Mouse (Mus musculus): Measurements from ENCODE around the gene Hmga2. TPM values are rescaled to one million over a fixed set of nuclear protein-coding genes. Genes with fewer than 3 reads are reported as not detected.

Hmga2 gene
- polyA plus RNA-seq, 1 experiment from 2014 or later = 28.3 TPM

- ATAC-seq (replicated peaks; ENCODE audit: low FRiP score) = no peak
- Histone ChIP-seq H3K4me3 (replicated peaks) (no peak overlapping the region), H3K4me2 (no peak overlapping the region), H3K9ac (no peak overlapping the region), H3K9me3 (replicated peaks) (no peaks in the 10 kb centered on the region), H3K27ac (no peak overlapping the region), H3K36me3 (peaks cover 23% of the 10 kb centered on the region), H3K27me3 (no peaks in the 10 kb centered on the region), H3K4me1 (peaks cover 62% of the 10 kb centered on the region)
- WGBS = 68% methylated on average over 5 of the region's 5 CpGs
These were observed 73.3 kb downstream of the Hmga2 start for GRCm38 (mm10) chr10:120402966-120403365.

- H3K9ac ChIP-seq = no peak overlapping the region
- no peaks in the 10 kb centered on the region for H3K27me3 ChIP-seq
- H3K27ac ChIP-seq = peak overlapping the region; percentile 35; the same call in 1 of the 2 replicates
- H3K4me1 ChIP-seq = peaks cover 62% of the 10 kb centered on the region
- H3K4me2 ChIP-seq = no peak overlapping the region
- H3K9me3 ChIP-seq (replicated peaks) = no peaks in the 10 kb centered on the region
- no peak overlapping the region for H3K4me3 ChIP-seq (replicated peaks)
- peaks cover 26% of the 10 kb centered on the region for H3K36me3 ChIP-seq
- no peak for ATAC-seq (replicated peaks; ENCODE audit: low FRiP score)
- 66% methylated on average over 8 of the region's 8 CpGs for WGBS
These were observed 74.5 kb downstream of the Hmga2 start for GRCm38 (mm10) chr10:120401787-120402186.

- Histone ChIP-seq H3K4me2 (peak overlapping the region; percentile 28), H3K9ac (no peak overlapping the region), H3K9me3 (replicated peaks) (no peaks in the 10 kb centered on the region), H3K4me3 (replicated peaks) (no peak overlapping the region), H3K36me3 (peaks cover 26% of the 10 kb centered on the region), H3K27me3 (no peaks in the 10 kb centered on the region), H3K4me1 (peaks cover 69% of the 10 kb centered on the region), H3K27ac (peak overlapping the region; percentile 80)
- WGBS = 44% methylated on average over 9 of the region's 9 CpGs
- ATAC-seq (replicated peaks; ENCODE audit: low FRiP score) = no peak
These were observed 76.3 kb downstream of the Hmga2 start for GRCm38 (mm10) chr10:120399846-120400510.

GRCm38 (mm10) chr10:120398745-120399144 is 77.5 kb downstream of the Hmga2 start:
- Histone ChIP-seq H3K36me3 (peaks cover 19% of the 10 kb centered on the region; the same call in 1 of the 2 replicates), H3K4me2 (no peak overlapping the region), H3K9me3 (replicated peaks) (no peaks in the 10 kb centered on the region), H3K9ac (no peak overlapping the region), H3K4me1 (peaks cover 74% of the 10 kb centered on the region), H3K27ac (peak overlapping the region; percentile 24), H3K4me3 (replicated peaks) (no peak overlapping the region), H3K27me3 (no peaks in the 10 kb centered on the region)
- ATAC-seq (replicated peaks; ENCODE audit: low FRiP score) = 0 out of 2 replicates have a peak, but pooled peaks have one; percentile 17
- 31% methylated on average over 6 of the region's 6 CpGs for WGBS

GRCm38 (mm10) chr10:120397211-120397631 is 79.0 kb downstream of the Hmga2 start:
- Histone ChIP-seq H3K9me3 (replicated peaks) (no peaks in the 10 kb centered on the region), H3K9ac (no peak overlapping the region), H3K27ac (peak overlapping the region; percentile 48; the same call in 1 of the 2 replicates), H3K4me1 (peaks cover 81% of the 10 kb centered on the region), H3K27me3 (no peaks in the 10 kb centered on the region), H3K4me2 (no peak overlapping the region), H3K4me3 (replicated peaks) (no peak overlapping the region), H3K36me3 (peaks cover 6% of the 10 kb centered on the region; the same call in 1 of the 2 replicates)
- WGBS = 61% methylated on average over 17 of the region's 17 CpGs
- no peak for ATAC-seq (replicated peaks; ENCODE audit: low FRiP score)

GRCm38 (mm10) chr10:120395550-120395949 is 80.7 kb downstream of the Hmga2 start:
- no peak overlapping the region for H3K4me3 ChIP-seq (replicated peaks)
- H3K4me2 ChIP-seq = no peak overlapping the region
- H3K27me3 ChIP-seq = no peaks in the 10 kb centered on the region
- ATAC-seq (replicated peaks; ENCODE audit: low FRiP score) = no peak
- H3K9me3 ChIP-seq (replicated peaks) = no peaks in the 10 kb centered on the region
- H3K9ac ChIP-seq = no peak overlapping the region
- H3K4me1 ChIP-seq = peaks cover 86% of the 10 kb centered on the region
- 56% methylated on average over 6 of the region's 6 CpGs for WGBS
- H3K27ac ChIP-seq = 0 out of 2 replicates have a peak overlapping the region, but pooled peaks have one; percentile 37
- H3K36me3 ChIP-seq = peaks cover 6% of the 10 kb centered on the region; the same call in 1 of the 2 replicates

- Histone ChIP-seq H3K27ac (no peak overlapping the region), H3K27me3 (no peaks in the 10 kb centered on the region), H3K4me3 (replicated peaks) (no peak overlapping the region), H3K9ac (no peak overlapping the region), H3K4me2 (no peak overlapping the region), H3K9me3 (replicated peaks) (no peaks in the 10 kb centered on the region), H3K36me3 (peaks cover 6% of the 10 kb centered on the region; the same call in 1 of the 2 replicates), H3K4me1 (peaks cover 86% of the 10 kb centered on the region)
- ATAC-seq (replicated peaks; ENCODE audit: low FRiP score) = no peak
- 76% methylated on average over 9 of the region's 9 CpGs for WGBS
These were observed 81.5 kb downstream of the Hmga2 start for GRCm38 (mm10) chr10:120394740-120395139.

- 24% methylated on average over 14 of the region's 14 CpGs for WGBS
- Histone ChIP-seq H3K4me3 (replicated peaks) (no peak overlapping the region), H3K36me3 (no peaks in the 10 kb centered on the region), H3K4me2 (peak overlapping the region; percentile 47), H3K27me3 (no peaks in the 10 kb centered on the region), H3K4me1 (peaks cover 85% of the 10 kb centered on the region), H3K9me3 (replicated peaks) (no peaks in the 10 kb centered on the region), H3K27ac (peak overlapping the region; percentile 85), H3K9ac (no peak overlapping the region)
- ATAC-seq (replicated peaks; ENCODE audit: low FRiP score) = no peak; the same call in 1 of the 2 replicates
These were observed 84.1 kb downstream of the Hmga2 start for GRCm38 (mm10) chr10:120391971-120392716.

- Histone ChIP-seq H3K27me3 (no peaks in the 10 kb centered on the region), H3K36me3 (no peaks in the 10 kb centered on the region), H3K4me2 (peak overlapping the region; percentile 47), H3K9ac (no peak overlapping the region), H3K4me1 (peaks cover 85% of the 10 kb centered on the region), H3K4me3 (replicated peaks) (peak overlapping the region; percentile 11), H3K9me3 (replicated peaks) (no peaks in the 10 kb centered on the region), H3K27ac (peak overlapping the region; percentile 85)
- peak; percentile 44; the same call in 1 of the 2 replicates for ATAC-seq (replicated peaks; ENCODE audit: low FRiP score)
- 12% methylated on average over 28 of the region's 28 CpGs for WGBS
These were observed 85.1 kb downstream of the Hmga2 start for GRCm38 (mm10) chr10:120390912-120391835.

- WGBS = 27% methylated on average over 6 of the region's 6 CpGs
- Histone ChIP-seq H3K27me3 (no peaks in the 10 kb centered on the region), H3K4me1 (peaks cover 93% of the 10 kb centered on the region), H3K9me3 (replicated peaks) (no peaks in the 10 kb centered on the region), H3K27ac (peak overlapping the region; percentile 85), H3K9ac (no peak overlapping the region), H3K36me3 (no peaks in the 10 kb centered on the region), H3K4me2 (peak overlapping the region; percentile 47), H3K4me3 (replicated peaks) (no peak overlapping the region)
- ATAC-seq (replicated peaks; ENCODE audit: low FRiP score) = no peak
These were observed 86.6 kb downstream of the Hmga2 start for GRCm38 (mm10) chr10:120389707-120390106.

- Histone ChIP-seq H3K27me3 (no peaks in the 10 kb centered on the region), H3K27ac (peak overlapping the region; percentile 74), H3K4me1 (peaks cover 93% of the 10 kb centered on the region), H3K9ac (no peak overlapping the region), H3K4me3 (replicated peaks) (no peak overlapping the region), H3K9me3 (replicated peaks) (no peaks in the 10 kb centered on the region), H3K4me2 (peak overlapping the region; percentile 22), H3K36me3 (no peaks in the 10 kb centered on the region)
- no peak for ATAC-seq (replicated peaks; ENCODE audit: low FRiP score)
- WGBS = 22% methylated on average over 10 of the region's 10 CpGs
These were observed 87.3 kb downstream of the Hmga2 start for GRCm38 (mm10) chr10:120388966-120389365.
